Mouse (Mus musculus): ENCODE measurements around the gene Phf5a.

DNA sequence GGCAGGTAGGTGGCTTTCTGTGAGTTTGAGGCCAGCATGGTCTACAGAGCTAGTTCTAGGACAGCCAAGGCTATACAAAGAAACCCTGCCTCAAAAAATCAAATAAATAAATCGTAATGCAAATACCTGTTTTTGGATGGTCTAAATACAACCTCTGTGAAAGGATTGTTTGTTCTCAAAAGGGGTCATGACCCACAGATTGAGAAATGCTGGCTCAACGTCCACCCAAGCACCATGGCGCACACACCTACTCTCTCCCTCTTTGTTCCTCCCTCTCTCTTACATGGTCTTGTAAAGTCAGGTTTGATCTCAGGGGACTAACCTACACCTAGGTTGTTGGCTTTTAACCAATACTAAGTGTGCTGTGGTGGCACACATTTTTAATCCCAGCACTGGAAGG lies 49.1 kb downstream of the Phf5a start:
- TF ChIP-seq CTCF (IDR thresholded peaks at IDR 0.05; ENCODE audit: borderline replicate concordance, extremely low read depth, insufficient read depth, insufficient read length): no peak
- no peak for TF ChIP-seq POLR2A (IDR thresholded peaks at IDR 0.05; ENCODE audit: borderline replicate concordance, extremely low read depth, insufficient read depth, insufficient read length, poor library complexity, severe bottlenecking)

Data from brain, embryonic 14.5 days (tissue).